Mouse (Mus musculus) left cerebral cortex, adult 8-10 months (tissue): Measurements from ENCODE around the gene Atp1b3. TPM values are rescaled to one million over a fixed set of nuclear protein-coding genes. Genes with fewer than 3 reads are reported as not detected.
"Not testable (repeated sequence)": the region's sequence is repeated elsewhere in the genome, so short reads cannot be mapped to it uniquely, and the experiment has no call there.

Experiments
- DNase-seq, 2 experiments: peaks; one replicate each; pipeline ENCODE4 v3.0.0; 2022; ENCODE audit warnings: low spot score in 2 of 2
- total RNA-seq, 4 experiments: library from RNA; stranded (reverse); gene quantifications; 2 replicates each; pipeline ENCODE4 v1.2.4; 2022

Atp1b3 gene
- total RNA-seq, 4 experiments from 2014 or later: 107 to 114 (median 109) TPM

GRCm38 (mm10) chr9:96365271-96365872 is 1.1 kb upstream of the Atp1b3 start:
- DNase-seq: peak in 1 of 2 experiments; percentile 8

GRCm38 (mm10) chr9:96363581-96364140 is 581 bp downstream of the Atp1b3 start:
- DNase-seq: peak; percentile 30 to 47

- no peak for DNase-seq
These were observed 4.2 kb downstream of the Atp1b3 start for GRCm38 (mm10) chr9:96360056-96360455.

GRCm38 (mm10) chr9:96353799-96354198 is 10.4 kb downstream of the Atp1b3 start:
- no peak for DNase-seq

GRCm38 (mm10) chr9:96353121-96353769 is 11.0 kb downstream of the Atp1b3 start:
- DNase-seq: no peak

GRCm38 (mm10) chr9:96351771-96352170 is 12.5 kb downstream of the Atp1b3 start:
- not testable (repeated sequence) for DNase-seq

- DNase-seq: no peak
These were observed 13.8 kb downstream of the Atp1b3 start for GRCm38 (mm10) chr9:96350476-96350875.

GRCm38 (mm10) chr9:96350010-96350409 is 14.2 kb downstream of the Atp1b3 start:
- DNase-seq: no peak

- DNase-seq: no peak
These were observed 15.4 kb downstream of the Atp1b3 start for GRCm38 (mm10) chr9:96348885-96349284.

- DNase-seq: no peak
These were observed 18.5 kb downstream of the Atp1b3 start for GRCm38 (mm10) chr9:96345750-96346149.

- DNase-seq: no peak
These were observed 33.1 kb downstream of the Atp1b3 start for GRCm38 (mm10) chr9:96331146-96331545.

GRCm38 (mm10) chr9:96328226-96328625 is 36.0 kb downstream of the Atp1b3 start:
- DNase-seq: no peak

GRCm38 (mm10) chr9:96326496-96326923 is 37.7 kb downstream of the Atp1b3 start:
- no peak for DNase-seq

- DNase-seq: no peak
These were observed 39.7 kb downstream of the Atp1b3 start for GRCm38 (mm10) chr9:96324502-96324901.

GRCm38 (mm10) chr9:96322411-96323152 is 41.7 kb downstream of the Atp1b3 start:
- DNase-seq: no peak

- DNase-seq: peak in 1 of 2 experiments; percentile 39
These were observed 43.7 kb downstream of the Atp1b3 start for GRCm38 (mm10) chr9:96320551-96320980.

GRCm38 (mm10) chr9:96319333-96319732 is 44.9 kb downstream of the Atp1b3 start:
- DNase-seq: no peak

- DNase-seq: no peak
These were observed 52.2 kb downstream of the Atp1b3 start for GRCm38 (mm10) chr9:96312074-96312473.

- DNase-seq: no peak
These were observed 55.4 kb downstream of the Atp1b3 start for GRCm38 (mm10) chr9:96308816-96309215.

- no peak for DNase-seq
These were observed 64.8 kb downstream of the Atp1b3 start for GRCm38 (mm10) chr9:96299324-96300008.

GRCm38 (mm10) chr9:96292144-96292543 is 72.1 kb downstream of the Atp1b3 start:
- no peak for DNase-seq
